Mouse (Mus musculus) liver, embryonic 13.5 days (tissue): ENCODE measurements around the gene Gdf15. TPM values are rescaled to one million over a fixed set of nuclear protein-coding genes. Genes with fewer than 3 reads are reported as not detected.

Experiments
- ATAC-seq: fragments of 200-750 bp; cut with Nextera tagmentation; 2 replicates; pipeline ENCODE4 v1.8.0; 2017; ENCODE audit warnings: low read depth, mild to moderate bottlenecking, moderate number of reproducible peaks, moderate library complexity
- DNase-seq: peaks from one replicate; pipeline ENCODE4 v3.0.0; 2022
- H3K27ac ChIP-seq: fragments of 300-500 bp; sonication (generic); 2 replicates; pipeline ENCODE4 v1.5.1; 2015; ENCODE audit warnings: moderate library complexity, mild to moderate bottlenecking, inconsistent platforms
- H3K27me3 ChIP-seq: fragments of 300-500 bp; sonication (generic); 2 replicates; pipeline ENCODE4 v1.6.1; 2015; ENCODE audit warnings: mild to moderate bottlenecking, inconsistent platforms
- H3K36me3 ChIP-seq: fragments of 300-500 bp; sonication (generic); 2 replicates; pipeline ENCODE4 v1.6.1; 2015; ENCODE audit warnings: mild to moderate bottlenecking, inconsistent platforms
- H3K4me1 ChIP-seq: fragments of 300-500 bp; sonication (generic); replicated peaks from 2 replicates; pipeline ENCODE4 v1.6.1; 2015; ENCODE audit warnings: inconsistent platforms
- H3K4me2 ChIP-seq: fragments of 300-500 bp; sonication (generic); 2 replicates; pipeline ENCODE4 v1.6.1; 2015; ENCODE audit warnings: inconsistent platforms, mild to moderate bottlenecking, moderate library complexity
- H3K4me3 ChIP-seq: fragments of 300-500 bp; sonication (generic); replicated peaks from 2 replicates; pipeline ENCODE4 v1.5.1; 2015; ENCODE audit warnings: mild to moderate bottlenecking, inconsistent platforms
- H3K9ac ChIP-seq: fragments of 300-500 bp; sonication (generic); 2 replicates; pipeline ENCODE4 v1.6.1; 2015; ENCODE audit warnings: mild to moderate bottlenecking, inconsistent platforms
- H3K9me3 ChIP-seq: fragments of 300-500 bp; sonication (generic); replicated peaks from 2 replicates; pipeline ENCODE4 v1.6.1; 2016; ENCODE audit warnings: inconsistent platforms
- WGBS: fragments of 180-500 bp; shearing (Covaris S2); methylation state at CpG from one replicate; pipeline ENCODE4 v1.1.7; 2015; ENCODE audit not compliant: insufficient replicate concordance; 5-methylcytosine and 5-hydroxymethylcytosine counted together
- polyA plus RNA-seq: library from polyadenylated mRNA; unstranded; fragments of >200 nt; fragmentation: Nextera tagmentation; extraction: Ambion mirVana; gene quantifications from 2 replicates; pipeline ENCODE4 v1.2.1, GENCODE M21; 2015

The Gdf15 gene
- polyA plus RNA-seq, 1 experiment from 2014 or later, result 3.9 TPM

GRCm38 (mm10) chr8:70583476-70584387 is 48.5 kb downstream of the Gdf15 start:
- ATAC-seq, result no peak
- no peak overlapping the region for H3K4me2 ChIP-seq
- no peak overlapping the region for H3K9ac ChIP-seq
- DNase-seq, result no peak
- H3K4me1 ChIP-seq, result no peaks in the 10 kb centered on the region
- 82% methylated on average over 18 of the region's 18 CpGs for WGBS
- H3K27ac ChIP-seq, result no peak overlapping the region
- H3K4me3 ChIP-seq, result no peak overlapping the region
- no peaks in the 10 kb centered on the region for H3K9me3 ChIP-seq
- H3K36me3 ChIP-seq, result peaks cover 96% of the 10 kb centered on the region
- no peaks in the 10 kb centered on the region for H3K27me3 ChIP-seq

Other genes with a start within 250 kb of the Gdf15 start
- 3.9 and 4.9 TPM in 2 replicates for gene Crtc1, start 192.9 kb downstream of the Gdf15 start, polyA plus RNA-seq
- 6.7 and 7.0 TPM in 2 replicates for gene Klhl26, start 155.5 kb downstream of the Gdf15 start, polyA plus RNA-seq
- gene Tmem59l, start 145.1 kb downstream of the Gdf15 start, polyA plus RNA-seq, result 0.14 and 0.33 TPM in 2 replicates
- gene Crlf1, start 139.3 kb downstream of the Gdf15 start, polyA plus RNA-seq, result 3.2 and 3.6 TPM in 2 replicates
- gene Rex1bd, start 125.7 kb downstream of the Gdf15 start, polyA plus RNA-seq, result 81.2 and 82.3 TPM in 2 replicates
- 736 and 758 TPM in 2 replicates for gene Uba52, start 121.7 kb downstream of the Gdf15 start, polyA plus RNA-seq
- 177 and 182 TPM in 2 replicates for gene Fkbp8, start 104.7 kb downstream of the Gdf15 start, polyA plus RNA-seq
- 36.2 TPM in 2 replicates for gene Kxd1, start 104.5 kb downstream of the Gdf15 start, polyA plus RNA-seq
- gene Ell, start 93.0 kb downstream of the Gdf15 start, polyA plus RNA-seq, result 9.7 and 10.5 TPM in 2 replicates
- 82.8 and 84.9 TPM in 2 replicates for gene Isyna1, start 38.1 kb downstream of the Gdf15 start, polyA plus RNA-seq
- 54.2 and 62.4 TPM in 2 replicates for gene Ssbp4, start 23.6 kb downstream of the Gdf15 start, polyA plus RNA-seq
- gene Lrrc25, start 16.3 kb downstream of the Gdf15 start, polyA plus RNA-seq, result 5.4 and 5.6 TPM in 2 replicates
- gene Pgpep1, start 27.9 kb upstream of the Gdf15 start, polyA plus RNA-seq, result 17.9 and 19.5 TPM in 2 replicates
- gene Lsm4, start 40.8 kb upstream of the Gdf15 start, polyA plus RNA-seq, result 185 and 200 TPM in 2 replicates
- 17.9 and 22.0 TPM in 2 replicates for gene Jund, start 66.5 kb upstream of the Gdf15 start, polyA plus RNA-seq
- not detected in 2 replicates for gene Iqcn, start 71.0 kb upstream of the Gdf15 start, polyA plus RNA-seq
- 0.14 TPM in 1 of 2 replicates, not detected in the other for gene Gm3336, start 86.1 kb upstream of the Gdf15 start, polyA plus RNA-seq
- 0.40 and 0.43 TPM in 2 replicates for gene Pde4c, start 91.3 kb upstream of the Gdf15 start, polyA plus RNA-seq
- 2.7 and 3.9 TPM in 2 replicates for gene Rab3a, start 122.2 kb upstream of the Gdf15 start, polyA plus RNA-seq
- gene Mpv17l2, start 128.5 kb upstream of the Gdf15 start, polyA plus RNA-seq, result 45.6 and 50.4 TPM in 2 replicates
- gene Pik3r2, start 144.3 kb upstream of the Gdf15 start, polyA plus RNA-seq, result 18.0 and 18.2 TPM in 2 replicates
- 4.9 and 6.2 TPM in 2 replicates for gene Mast3, start 172.6 kb upstream of the Gdf15 start, polyA plus RNA-seq
- 0.20 and 0.21 TPM in 2 replicates for gene Il12rb1, start 176.0 kb upstream of the Gdf15 start, polyA plus RNA-seq
- gene Arrdc2, start 207.3 kb upstream of the Gdf15 start, polyA plus RNA-seq, result 11.7 and 12.6 TPM in 2 replicates
- gene Kcnn1, start 230.8 kb upstream of the Gdf15 start, polyA plus RNA-seq, result 0.29 and 0.44 TPM in 2 replicates
- 70.9 and 76.5 TPM in 2 replicates for gene Ccdc124, start 241.5 kb upstream of the Gdf15 start, polyA plus RNA-seq